Mouse (Mus musculus): ENCODE measurements around the gene Top2a. TPM values are rescaled to one million over a fixed set of nuclear protein-coding genes. Genes with fewer than 3 reads are reported as not detected.

Top2a gene
- total RNA-seq, 2 experiments from 2014 or later = 132 to 334 TPM

DNA sequence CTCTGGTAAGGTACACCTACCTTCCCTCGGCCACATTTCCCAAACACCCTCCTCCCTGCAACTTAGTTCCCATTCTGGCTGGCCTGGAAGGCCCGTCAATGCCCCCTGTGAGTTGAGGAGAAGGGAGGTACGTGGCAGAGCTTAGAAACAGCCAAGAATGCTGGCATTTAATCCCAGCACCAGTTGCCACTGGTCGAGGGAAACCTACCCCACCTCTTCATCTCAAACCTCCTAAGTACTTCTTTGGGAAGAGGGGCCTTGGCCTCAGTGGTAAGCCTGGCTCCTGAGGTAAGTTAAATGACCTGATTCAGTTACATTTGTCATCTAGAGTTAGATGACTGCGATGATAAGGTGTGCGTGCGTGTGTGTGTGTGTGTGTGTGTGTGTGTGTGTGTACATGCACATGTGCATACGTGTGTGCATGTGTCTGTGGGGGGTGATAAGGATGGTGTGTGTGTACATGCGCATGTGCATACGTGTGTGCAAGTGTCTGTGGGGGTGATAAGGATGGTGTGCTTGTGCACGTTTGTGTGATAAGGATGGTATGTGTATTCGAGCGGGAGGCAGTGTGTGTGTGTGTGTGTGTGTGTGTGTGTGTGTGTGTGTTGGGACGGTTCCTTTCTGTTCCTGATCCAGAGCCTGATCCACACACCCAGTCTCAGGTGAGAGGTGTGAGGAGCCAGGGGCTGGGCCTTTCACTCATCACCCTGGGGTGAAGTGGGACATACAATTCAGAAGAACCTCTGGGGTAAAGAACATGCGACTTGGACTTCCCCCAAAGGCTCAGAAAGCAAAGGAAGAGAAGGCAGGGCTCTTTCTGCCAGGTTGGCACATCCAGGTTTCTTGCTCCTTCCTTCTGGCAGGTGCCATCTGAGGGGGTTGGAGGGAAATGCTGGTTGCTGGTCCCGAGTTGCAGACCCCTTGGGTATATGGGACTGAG lies 18.1 kb upstream of the Top2a start:
- ATAC-seq (replicated peaks; ENCODE audit: low FRiP score, poor library complexity, severe bottlenecking) = no peak

DNA sequence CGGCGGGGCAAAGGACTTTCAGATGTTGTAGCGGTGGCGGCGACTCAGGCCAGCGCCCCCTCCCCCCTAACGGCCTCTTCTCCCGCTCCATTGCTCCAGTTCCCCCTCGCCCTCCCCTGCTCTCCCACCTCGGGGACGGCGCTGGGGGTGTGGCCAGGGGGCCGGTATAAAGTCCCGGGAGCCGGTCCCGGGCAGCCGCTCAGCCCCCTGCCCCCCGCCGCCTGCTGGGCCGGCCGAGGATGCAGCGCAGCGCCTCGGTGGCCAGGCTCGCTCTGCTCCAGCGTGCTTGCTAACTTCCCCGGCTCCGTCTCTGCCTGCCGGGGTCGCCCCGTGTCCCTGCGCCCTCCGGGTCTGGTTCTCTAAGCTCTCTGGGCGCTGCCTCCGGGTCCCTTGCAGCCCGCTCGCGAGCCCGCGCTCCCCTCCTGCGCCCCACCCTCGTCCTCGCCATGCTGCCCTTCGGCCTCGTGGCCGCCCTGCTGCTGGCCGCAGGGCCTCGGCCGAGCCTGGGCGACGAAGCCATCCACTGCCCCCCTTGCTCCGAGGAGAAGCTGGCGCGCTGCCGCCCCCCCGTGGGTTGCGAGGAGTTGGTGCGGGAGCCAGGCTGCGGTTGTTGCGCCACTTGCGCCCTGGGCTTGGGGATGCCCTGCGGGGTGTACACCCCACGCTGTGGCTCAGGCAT lies 17.2 kb upstream of the Top2a start, which contains the start of gene Igfbp4:
Gene Igfbp4 (plus strand): TSS at position 194 of the 679 bp plus-strand sequence.
- ATAC-seq (replicated peaks; ENCODE audit: low FRiP score, poor library complexity, severe bottlenecking) = no peak

DNA sequence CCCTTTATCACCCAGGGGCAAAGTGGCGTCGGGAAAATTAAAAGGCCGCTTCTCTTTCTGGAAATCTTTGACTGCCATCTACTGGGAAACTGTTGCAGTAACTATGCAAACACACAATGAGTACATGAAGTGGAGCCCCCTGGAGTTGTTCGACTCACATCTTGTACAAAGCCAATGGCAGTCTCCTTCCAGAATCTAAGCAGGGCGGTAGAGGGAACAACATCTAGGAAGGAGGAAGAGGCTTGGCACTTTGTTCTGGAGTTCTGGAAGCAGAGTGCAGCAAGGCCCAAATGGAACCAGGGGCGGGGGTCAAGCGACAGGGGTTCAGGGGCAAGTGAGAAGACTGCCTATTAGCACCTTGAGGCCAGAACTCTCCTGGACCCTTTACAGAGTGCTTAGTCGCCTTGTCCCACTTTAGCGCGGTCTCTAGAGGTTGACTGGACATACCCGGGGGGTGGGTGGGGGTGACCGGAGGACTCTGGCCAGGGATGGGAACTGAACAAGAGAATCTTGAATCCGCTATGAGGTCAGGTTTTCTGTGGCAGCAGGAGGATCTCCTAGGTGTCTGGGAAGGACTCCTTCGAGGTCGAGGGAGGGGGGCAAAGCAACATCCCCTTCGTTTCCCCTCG lies 16.5 kb upstream of the Top2a start:
- no peak for ATAC-seq (replicated peaks; ENCODE audit: low FRiP score, poor library complexity, severe bottlenecking)

DNA sequence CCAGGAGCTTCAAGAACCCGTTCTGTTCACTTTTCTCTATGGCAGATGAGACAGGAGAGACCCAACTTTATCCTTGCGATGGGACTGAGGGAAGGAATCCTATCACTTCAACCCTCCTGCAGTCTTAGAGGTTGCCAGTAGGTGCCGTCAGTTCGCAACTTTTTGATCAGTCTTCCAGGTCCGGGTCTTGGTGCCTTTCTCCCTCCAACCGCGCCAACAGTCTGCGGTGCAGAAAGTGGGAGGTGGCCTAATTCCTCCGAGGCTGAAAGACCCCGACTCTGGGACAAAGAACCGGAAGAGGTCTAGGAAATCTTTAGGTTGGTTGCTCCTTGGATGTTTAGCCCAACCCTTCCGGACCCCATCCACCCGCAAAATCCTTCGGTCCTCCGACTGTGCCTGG lies 15.8 kb upstream of the Top2a start:
- no peak; the same call in 1 of the 2 replicates for ATAC-seq (replicated peaks; ENCODE audit: low FRiP score, poor library complexity, severe bottlenecking)

DNA sequence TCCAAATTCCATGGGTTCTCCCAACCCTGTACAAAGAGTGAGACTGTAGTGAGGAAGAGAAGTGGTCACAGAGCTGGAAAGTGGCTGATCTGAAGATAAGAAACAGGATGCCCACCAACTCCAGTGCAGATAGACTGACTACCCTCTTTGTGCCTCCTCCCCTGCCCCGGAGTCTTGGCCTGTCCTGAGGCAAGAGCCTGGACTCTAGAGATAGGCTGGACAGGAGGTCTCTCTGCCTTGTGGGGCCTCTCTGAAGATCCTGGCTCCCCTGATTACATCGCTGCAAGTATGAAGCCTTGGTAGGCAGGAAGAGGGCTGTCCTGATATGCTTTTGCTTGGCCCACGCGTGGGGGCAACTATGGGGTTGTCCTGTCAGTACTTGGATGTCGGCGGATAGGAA lies 12.3 kb upstream of the Top2a start:
- no peak for ATAC-seq (replicated peaks; ENCODE audit: low FRiP score, poor library complexity, severe bottlenecking)

DNA sequence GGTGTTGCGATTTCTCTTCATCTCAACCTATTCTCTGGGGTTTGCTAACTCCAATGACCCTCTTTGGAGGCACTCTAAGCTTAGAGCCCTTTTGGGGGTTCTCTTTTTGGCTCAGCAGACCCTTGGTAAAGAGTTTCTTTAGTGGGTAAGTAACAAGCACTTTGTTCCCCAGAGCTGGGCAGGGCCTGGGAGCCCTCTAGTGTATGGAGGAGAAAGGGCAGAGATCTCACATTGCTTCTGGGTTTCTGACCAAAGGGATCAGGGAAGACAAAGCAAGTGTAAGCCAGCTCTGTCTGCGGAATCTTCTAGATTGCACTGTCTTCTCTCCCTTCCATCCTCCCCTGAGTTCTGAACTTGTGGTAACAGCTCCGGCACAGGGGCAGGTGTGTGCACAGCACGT lies 11.4 kb upstream of the Top2a start:
- no peak for ATAC-seq (replicated peaks; ENCODE audit: low FRiP score, poor library complexity, severe bottlenecking)

DNA sequence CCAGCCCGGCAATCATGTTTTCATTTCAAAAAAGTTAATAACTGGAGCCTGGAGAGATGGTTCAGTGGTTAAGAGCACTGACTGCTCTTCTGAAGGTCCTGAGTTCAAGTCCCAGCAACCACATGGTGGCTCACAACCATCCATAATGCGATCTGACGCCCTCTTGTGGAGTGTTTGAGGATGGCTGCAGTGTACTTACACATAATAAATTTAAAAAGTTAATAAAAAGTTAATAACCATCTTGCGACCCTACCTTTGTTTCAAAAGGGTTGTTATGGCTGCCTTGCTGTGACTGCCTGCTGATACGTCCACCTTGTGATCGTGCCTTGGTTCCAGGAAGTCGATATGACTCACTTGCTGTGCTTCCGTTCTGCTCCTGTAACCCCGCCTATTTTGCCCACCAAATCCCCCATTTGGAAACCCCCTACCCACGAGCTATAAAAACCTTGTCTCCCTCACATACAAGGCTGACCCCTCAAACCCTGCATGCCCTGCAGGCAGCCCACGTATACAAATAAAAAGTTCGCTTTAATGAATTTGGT lies 3.0 kb upstream of the Top2a start:
- no peak for ATAC-seq (replicated peaks; ENCODE audit: low FRiP score, poor library complexity, severe bottlenecking)

DNA sequence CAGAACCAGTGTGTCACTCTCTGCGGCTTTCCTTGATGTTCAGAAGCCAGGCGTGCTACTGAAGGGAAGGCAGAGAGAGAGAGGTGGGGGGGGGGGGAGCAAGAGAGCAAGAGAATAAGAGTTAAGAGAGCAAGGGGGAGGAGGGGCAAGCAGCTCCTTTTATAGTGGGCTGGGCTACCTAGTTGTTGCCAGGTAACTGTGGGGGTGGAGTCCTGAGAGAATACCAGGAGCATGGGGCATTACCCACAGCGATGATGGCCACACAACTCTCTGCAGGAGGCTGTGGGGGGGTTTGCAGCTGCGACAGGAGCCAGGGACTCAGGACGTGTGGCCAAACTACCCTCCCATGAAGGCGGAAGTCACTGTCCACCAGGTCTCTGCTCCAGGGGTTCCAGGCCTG lies 1.9 kb upstream of the Top2a start:
- ATAC-seq (replicated peaks; ENCODE audit: low FRiP score, poor library complexity, severe bottlenecking) = no peak

DNA sequence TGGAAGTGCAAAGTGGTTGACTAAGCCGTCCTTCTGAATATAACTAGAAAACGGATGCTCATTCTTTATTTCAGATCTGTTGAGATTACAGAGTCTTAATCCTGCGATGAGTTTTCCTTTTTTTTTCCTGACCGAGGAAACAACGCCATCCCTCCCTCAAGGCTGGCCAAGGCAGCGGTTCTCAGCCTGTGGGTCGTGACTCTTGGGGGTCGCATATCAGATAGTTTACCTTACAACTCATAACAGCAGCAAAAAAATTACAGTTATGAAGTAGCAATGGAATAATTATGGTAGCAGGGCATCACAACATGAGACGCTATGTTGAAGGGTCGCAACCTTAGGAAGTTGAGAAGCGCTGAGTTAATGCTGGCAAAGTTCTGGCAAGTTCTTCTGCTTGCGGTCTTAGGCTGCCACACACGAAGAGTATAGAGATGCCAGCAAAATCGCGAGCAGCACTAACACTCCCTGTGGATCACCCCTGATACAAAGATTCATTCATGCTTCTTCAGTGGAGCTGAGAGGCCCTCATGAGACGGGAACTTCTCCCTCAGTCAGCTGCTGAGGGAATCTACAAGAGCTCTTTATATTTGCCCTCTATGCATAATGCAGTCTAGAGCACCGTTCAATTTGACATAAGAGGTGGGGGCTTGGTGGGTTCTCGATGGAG lies 612 bp upstream of the Top2a start:
- ATAC-seq (replicated peaks; ENCODE audit: low FRiP score, poor library complexity, severe bottlenecking) = peak; percentile 15

DNA sequence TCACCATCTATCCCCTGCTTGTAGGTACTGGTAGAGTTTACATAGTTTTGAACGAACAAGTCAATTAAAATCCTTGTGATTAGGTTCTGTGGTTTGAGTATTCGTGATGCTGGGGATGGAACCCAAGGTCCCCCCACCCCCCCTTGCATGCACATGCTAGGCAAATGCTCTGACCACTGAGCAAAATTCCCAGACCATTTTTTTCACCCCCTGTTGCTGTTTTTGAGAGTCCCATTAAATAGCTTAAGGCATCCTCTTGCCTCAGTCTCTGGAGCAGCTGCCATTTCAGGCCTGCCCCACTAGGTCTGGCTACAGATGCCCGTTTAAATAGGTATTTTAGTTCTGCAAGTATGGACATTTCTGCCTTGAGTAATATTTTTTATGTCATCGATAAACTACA lies 895 bp downstream of the Top2a start:
- no peak for ATAC-seq (replicated peaks; ENCODE audit: low FRiP score, poor library complexity, severe bottlenecking)

DNA sequence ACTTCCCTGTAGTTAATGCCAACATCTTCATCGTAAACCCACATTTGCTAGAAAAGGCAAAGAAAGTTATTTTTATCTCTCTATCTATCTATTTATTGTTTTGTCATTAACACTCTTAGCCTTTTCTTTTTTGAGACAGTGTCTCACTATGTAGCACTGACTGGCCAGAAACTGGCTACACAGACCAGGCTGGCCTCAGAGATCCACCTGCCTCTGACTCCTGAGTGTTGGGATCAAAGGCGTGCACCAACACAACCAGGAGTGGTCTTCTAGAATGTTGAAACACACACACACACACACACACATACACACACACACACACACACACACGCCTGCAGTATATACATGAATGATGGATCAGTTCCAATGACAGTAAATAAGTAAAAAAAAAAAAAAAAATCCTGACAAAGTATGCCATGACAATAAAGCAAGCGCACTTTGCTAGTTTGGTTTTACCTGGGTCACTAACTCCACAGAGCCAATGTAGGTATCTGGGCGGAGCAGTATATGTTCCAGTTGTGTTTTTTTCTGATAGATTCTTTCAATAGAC lies 1.5 kb downstream of the Top2a start:
- no peak for ATAC-seq (replicated peaks; ENCODE audit: low FRiP score, poor library complexity, severe bottlenecking)

DNA sequence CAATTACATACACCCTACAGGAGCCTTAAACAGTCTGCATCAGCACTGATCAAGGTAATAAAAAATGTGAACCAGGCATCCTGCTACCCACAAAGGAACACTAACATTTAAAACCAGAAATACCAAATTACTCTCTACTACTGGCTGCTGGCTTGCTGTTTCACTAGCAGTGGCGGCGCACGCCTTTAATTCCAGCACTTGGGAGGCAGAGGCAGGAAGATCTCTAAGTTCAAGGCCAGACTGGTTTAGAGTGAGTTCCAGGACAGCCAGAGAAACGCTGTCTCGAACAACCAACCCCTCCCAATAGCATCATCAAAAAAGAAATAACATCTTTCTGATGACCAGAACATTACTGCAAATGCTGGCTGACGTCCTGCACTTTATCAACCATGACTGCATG lies 4.1 kb downstream of the Top2a start:
- ATAC-seq (replicated peaks; ENCODE audit: low FRiP score, poor library complexity, severe bottlenecking) = no peak

DNA sequence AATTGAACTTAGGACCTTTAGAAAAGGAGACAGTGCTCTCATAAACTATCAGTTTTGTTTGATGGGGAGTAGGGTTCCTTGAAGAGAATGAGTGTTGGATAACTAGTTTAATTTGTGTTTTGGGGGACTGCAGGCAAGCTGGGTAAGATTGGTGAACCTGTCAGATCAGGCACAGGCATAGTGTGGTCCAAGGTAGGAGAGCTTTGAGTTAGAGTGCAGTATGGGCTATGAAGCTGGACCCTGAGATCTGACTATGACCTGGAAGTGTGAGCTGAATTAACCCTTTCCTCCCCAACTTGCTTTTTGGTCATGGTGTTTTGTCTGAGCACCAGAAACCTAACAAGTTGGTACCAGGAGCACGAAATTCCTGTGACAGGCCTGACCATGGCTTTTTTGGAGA lies 10.1 kb downstream of the Top2a start:
- no peak for ATAC-seq (replicated peaks; ENCODE audit: low FRiP score, poor library complexity, severe bottlenecking)

DNA sequence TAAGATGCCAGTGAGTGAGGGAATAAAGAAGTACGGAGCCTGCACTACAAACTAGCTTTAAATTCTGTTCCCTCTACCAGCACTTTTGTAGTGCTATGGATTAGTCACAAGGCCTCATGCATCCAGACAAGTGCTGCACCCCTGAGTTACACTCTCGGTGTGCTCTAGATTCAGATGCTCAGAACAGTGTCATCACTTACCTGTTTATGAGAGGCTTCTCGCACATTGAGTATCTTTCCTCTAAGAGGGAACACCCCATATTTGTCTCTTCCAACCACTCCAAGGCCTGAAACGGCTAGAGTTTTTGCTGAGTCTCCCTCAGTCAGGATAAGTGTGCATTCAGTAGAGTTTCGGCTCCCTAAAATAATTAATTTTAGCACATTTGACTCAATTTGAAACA lies 13.3 kb downstream of the Top2a start:
- no peak for ATAC-seq (replicated peaks; ENCODE audit: low FRiP score, poor library complexity, severe bottlenecking)

DNA sequence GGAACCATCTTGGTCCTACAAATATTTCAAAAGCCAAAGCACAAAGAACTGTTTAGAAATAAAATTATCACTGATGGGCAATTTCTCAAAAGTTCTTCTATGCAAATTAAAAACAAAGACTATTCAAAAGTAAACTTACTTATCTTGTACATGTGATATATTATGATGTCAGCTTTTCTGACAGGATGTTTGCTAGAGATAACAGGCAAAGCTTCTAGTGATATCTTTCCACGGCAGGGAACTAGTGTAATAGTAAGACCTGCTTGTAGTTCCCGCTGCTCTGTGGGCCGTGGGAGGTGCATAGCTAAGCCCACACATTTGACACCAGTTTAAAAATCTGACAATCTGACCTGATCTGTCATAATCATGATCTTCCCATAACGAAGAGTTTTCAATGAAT lies 13.9 kb downstream of the Top2a start:
- no peak for ATAC-seq (replicated peaks; ENCODE audit: low FRiP score, poor library complexity, severe bottlenecking)

DNA sequence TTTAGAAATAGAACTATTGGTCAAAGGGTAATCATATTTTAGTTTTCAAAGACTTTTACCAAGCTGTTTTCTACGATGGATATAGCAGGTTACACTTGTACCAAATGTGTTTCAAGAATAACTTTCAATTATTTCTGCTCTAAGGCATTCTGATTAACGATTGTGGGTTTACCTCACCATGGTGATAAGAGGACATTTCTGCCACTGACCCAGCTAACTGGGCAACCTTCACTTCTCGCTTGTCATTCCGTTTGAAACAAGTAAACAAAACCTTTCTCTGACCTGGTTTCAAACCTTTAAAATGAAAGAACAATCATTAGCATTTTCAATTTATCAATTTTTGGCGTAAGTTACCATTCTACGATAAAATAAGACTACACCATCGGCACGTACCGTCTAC lies 17.2 kb downstream of the Top2a start:
- no peak for ATAC-seq (replicated peaks; ENCODE audit: low FRiP score, poor library complexity, severe bottlenecking)

DNA sequence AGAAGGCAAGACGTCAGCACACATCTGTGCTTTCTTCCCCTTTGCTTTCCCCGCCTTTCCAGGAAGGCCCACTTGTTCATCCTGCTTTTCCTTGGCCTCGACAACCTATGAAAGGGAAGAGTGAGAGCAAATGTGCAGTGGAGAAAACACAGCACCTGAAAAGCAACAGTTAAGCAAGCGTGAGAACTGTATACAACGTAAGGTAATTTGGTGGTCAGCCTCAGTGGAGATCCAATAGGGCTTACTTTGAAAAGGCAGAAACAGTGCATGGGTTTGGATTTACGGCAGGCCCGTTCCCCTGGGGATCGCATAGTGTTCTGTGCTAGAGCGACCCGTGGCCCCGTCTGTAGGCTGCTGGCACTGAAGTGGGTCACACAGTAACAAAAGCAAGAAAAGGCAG lies 24.7 kb downstream of the Top2a start:
- no peak for ATAC-seq (replicated peaks; ENCODE audit: low FRiP score, poor library complexity, severe bottlenecking)

DNA sequence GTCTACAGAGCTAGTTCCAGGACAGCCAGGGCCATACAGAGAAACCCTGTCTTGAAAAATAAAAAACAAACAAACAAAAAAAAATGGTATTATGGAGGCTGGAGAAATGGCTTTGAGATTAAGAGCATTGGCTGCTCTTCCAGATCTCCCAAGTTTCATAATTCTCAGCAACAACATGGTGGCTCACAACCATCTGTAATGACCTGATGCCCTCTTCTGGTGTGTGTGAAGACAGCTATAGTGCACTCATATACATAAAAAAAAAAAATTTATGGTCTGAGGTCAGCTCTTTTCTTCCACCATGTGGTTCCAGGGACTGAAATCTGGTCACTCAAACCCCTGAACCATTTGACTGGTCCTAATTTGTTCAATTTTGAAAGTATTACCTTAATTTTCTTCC lies 25.2 kb downstream of the Top2a start:
- no peak for ATAC-seq (replicated peaks; ENCODE audit: low FRiP score, poor library complexity, severe bottlenecking)

DNA sequence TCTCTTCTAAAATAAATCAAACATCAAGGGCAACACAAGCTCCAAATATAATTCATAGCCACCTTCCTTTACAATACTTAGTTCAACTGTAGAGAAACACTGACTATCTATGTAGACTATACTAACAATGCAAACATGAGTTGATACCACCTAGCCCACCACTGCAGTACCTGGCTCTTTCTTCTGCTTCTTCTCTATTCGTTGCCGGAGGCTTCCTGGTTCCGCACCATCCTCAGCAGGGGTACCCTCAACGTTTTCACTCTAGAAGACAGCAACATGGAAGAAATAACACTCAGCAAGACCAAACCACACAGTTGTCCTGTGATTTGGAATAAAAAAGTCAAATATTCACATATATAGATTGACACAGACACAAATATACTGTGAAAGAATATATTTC lies 26.3 kb downstream of the Top2a start:
- no peak for ATAC-seq (replicated peaks; ENCODE audit: low FRiP score, poor library complexity, severe bottlenecking)

DNA sequence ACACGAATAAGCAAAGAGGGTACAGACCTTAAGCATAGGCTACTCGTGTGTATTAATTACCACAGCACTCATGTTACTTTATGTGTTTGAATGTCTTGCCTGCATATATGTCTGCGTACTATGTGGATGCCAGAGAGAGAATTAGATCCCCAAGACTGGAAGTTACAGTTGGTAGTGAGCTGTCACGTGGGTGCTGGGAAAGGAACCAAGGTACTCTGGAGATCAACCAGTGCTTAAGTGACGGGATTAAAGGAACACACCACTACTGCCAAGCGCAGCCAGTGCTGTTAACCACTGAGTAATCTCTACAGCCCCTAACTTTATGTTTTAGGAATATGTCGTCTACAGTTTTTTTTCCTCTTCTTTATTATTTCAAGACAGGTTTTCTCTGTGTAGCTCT lies 28.0 kb downstream of the Top2a start:
- no peak for ATAC-seq (replicated peaks; ENCODE audit: low FRiP score, poor library complexity, severe bottlenecking)
